Mouse (Mus musculus): Measurements from ENCODE around the gene Gm5105. TPM values are rescaled to one million over a fixed set of nuclear protein-coding genes. Genes with fewer than 3 reads are reported as not detected.

Gm5105 gene
- polyA plus RNA-seq, 1 experiment from 2014 or later = not detected

DNA sequence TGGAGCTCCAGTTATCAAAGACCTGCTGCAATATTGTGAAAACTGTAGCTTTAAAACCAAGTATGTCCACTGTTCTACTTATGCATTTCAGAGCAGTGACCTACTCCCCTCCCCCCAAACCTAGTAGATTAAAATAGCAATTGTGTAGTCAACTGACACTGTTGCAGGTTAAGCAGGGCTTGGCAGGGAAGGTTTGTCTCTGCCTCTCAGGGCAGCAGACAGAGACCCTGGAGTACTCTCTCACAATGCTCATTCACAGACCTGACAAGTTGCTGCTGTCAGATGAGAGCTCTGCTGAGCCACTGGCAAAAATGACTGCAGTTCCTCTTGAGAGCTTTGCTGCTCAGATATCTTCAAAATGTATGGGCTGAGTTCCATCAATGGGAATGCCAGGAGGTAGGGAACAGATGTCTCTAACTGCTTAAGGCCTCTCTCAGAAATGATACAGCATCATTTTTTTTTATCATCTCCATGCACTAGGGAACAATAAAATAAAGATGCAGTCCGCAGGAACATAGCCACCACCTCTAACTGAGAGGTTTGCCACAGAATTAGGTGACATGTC is 16.0 kb upstream of the Gm5105 start:
- H3K27me3 ChIP-seq (ENCODE audit: low read depth, poor library complexity, severe bottlenecking) = no peaks in the 10 kb centered on the region
- no peaks in the 10 kb centered on the region for H3K36me3 ChIP-seq
- 97% methylated on average over 1 of the region's 1 CpGs for WGBS
- DNase-seq (ENCODE audit: low spot score) = no peak
- no peaks in the 10 kb centered on the region for H3K9me3 ChIP-seq (replicated peaks)
- H3K4me1 ChIP-seq = peaks cover 15% of the 10 kb centered on the region
- no peak overlapping the region for H3K4me3 ChIP-seq
- H3K27ac ChIP-seq (replicated peaks) = no peak overlapping the region

DNA sequence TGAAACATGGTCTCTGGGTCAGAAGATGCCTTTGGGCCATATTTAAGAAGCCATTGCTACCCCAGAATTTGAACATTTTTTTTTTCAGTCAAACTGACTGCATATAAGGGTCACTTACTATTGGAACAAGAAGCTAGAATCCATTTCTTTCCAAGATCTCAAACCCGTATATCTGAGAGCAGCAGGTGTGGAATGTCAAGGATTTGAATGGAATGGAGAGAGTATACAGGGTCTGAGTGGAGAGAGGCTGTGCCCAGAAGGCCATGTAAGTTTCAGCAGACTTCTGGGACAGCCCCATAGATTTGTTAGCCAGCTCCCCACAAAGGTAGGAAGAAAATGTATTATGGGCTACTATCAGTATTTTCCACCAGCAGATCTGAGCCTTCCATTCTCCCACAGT is 11.5 kb upstream of the Gm5105 start:
- 79% methylated on average over 1 of the region's 1 CpGs for WGBS
- Histone ChIP-seq H3K4me3 (no peak overlapping the region), H3K4me1 (peaks cover 8% of the 10 kb centered on the region), H3K27me3 (ENCODE audit: low read depth, poor library complexity, severe bottlenecking) (no peaks in the 10 kb centered on the region), H3K27ac (replicated peaks) (no peak overlapping the region), H3K9me3 (replicated peaks) (no peaks in the 10 kb centered on the region), H3K36me3 (no peaks in the 10 kb centered on the region)
- DNase-seq (ENCODE audit: low spot score) = no peak

DNA sequence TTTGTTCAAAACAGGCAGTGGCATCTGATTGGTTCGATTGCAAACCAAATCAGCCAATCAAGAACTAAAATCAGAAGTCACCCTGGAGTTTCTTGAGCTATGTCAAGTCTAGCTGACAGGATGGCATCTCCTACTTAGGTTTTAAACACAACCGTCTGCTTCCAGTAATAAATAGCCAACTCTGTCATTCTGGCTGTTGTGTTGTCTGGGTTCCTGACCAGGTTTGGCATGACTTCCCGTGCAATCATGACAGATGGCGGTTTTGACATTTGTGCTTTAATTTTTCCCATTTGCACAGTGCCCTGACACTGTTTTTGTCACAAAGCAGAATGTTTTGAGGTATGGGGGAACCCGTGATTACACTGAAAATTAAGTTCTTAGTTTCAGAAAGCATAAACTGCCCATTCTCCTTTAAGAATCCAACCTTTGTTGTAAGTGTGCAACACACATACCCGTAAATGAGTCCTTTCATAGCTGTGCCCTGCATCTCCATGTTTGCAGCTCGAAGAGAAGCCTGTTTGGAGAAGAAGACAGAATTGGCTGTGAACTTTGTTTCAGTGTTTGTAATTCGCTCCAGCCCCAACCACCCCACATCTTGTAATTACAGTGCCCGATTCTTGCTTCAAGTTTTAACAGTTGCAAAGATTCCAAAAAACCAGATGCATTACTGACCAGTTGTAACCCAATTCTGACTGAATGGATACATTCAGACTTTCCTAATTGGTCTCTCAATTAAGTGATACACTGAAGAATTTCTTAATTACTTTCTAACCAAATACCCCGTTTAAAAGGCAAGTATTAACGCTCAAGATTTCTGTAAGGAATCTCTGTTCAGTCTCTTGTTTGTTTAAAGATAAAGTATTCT is 10.5 kb upstream of the Gm5105 start:
- no peak for DNase-seq (ENCODE audit: low spot score)
- Histone ChIP-seq H3K4me1 (no peaks in the 10 kb centered on the region), H3K4me3 (no peak overlapping the region), H3K27ac (replicated peaks) (no peak overlapping the region), H3K27me3 (ENCODE audit: low read depth, poor library complexity, severe bottlenecking) (no peaks in the 10 kb centered on the region), H3K36me3 (no peaks in the 10 kb centered on the region), H3K9me3 (replicated peaks) (no peaks in the 10 kb centered on the region)
- 88% methylated on average over 11 of the region's 11 CpGs for WGBS

DNA sequence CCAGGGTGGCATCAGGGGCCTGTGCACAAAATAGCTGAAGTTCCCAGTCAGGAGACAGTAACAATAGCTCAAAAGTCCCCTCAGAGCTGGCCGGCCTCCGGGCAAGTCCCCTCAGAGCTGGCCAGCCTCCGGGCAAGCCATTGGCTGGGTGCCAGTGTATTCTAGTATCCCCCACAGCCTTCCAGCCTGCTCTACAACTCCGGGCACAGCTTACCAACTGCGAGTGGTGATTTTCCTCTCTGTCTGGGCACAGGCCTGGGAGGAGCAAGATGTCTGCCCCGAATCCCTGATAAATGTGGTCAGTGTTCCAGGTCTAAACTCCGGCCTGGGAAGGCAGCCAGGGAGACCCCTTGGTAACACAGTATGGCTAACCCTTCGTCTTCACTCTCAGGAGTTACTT is 8.0 kb upstream of the Gm5105 start:
- Histone ChIP-seq H3K27me3 (ENCODE audit: low read depth, poor library complexity, severe bottlenecking) (no peaks in the 10 kb centered on the region), H3K36me3 (no peaks in the 10 kb centered on the region), H3K4me1 (peaks cover 15% of the 10 kb centered on the region), H3K4me3 (no peak overlapping the region), H3K27ac (replicated peaks) (no peak overlapping the region), H3K9me3 (replicated peaks) (no peaks in the 10 kb centered on the region)
- 89% methylated on average over 8 of the region's 8 CpGs for WGBS
- DNase-seq (ENCODE audit: low spot score) = no peak

DNA sequence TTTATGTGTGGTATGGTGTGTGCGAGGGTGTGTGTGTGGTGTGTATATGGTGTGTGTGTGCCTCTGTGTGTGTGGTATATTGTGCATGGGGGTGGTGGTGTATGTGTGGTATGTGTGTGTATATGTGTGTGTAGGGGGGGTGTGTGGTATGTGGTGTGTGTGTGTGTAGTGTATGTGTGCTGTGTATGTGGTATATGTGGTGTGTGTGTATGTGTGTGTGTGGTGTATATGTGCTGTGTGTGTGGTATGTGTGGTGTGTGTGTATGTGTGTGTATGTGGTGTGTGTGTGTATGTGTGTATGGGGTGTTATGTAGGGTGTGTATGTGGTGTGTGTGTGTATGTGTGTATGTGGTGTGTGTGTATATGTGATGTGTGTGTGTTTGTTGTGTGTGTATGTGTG is 7.0 kb upstream of the Gm5105 start:
- 92% methylated on average over 1 of the region's 1 CpGs for WGBS
- no peak overlapping the region for H3K27ac ChIP-seq (replicated peaks)

DNA sequence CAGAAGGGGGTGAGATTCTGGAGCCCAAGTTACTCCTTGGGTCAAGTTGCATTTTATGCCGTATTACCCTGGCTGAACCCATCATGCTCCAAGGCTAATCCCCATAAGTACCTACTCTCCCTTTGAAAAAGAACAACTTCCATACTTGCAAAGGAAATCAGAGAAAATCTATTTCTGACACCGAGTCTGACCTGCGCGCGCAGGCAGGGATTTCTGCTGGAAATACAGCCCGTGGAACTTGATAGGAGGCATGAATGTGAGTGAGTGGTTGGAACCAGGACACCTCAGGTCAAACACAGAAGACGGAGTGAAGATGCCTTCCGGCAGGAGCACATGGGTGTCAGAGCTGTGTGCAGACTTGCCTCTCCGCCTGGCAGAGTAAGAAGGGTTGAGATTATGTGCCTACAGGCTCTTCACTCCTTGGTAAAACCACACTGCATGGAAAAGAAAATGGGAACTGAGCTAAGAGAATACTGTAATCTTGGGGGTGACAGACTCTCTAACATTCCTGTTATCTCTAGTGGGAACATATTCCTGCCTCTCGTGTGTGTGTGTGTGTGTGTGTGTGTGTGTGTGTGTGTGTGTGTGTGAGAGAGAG is 4.4 kb upstream of the Gm5105 start:
- H3K4me3 ChIP-seq = no peak overlapping the region
- WGBS = 84% methylated on average over 10 of the region's 10 CpGs
- no peaks in the 10 kb centered on the region for H3K9me3 ChIP-seq (replicated peaks)
- DNase-seq (ENCODE audit: low spot score) = no peak
- peaks cover 5% of the 10 kb centered on the region; the same call in 1 of the 2 replicates for H3K27me3 ChIP-seq (ENCODE audit: low read depth, poor library complexity, severe bottlenecking)
- H3K36me3 ChIP-seq = no peaks in the 10 kb centered on the region
- H3K27ac ChIP-seq (replicated peaks) = no peak overlapping the region
- peaks cover 21% of the 10 kb centered on the region for H3K4me1 ChIP-seq

More for the DNA sequence above, 7.0 kb upstream of the Gm5105 start:
- H3K27me3 ChIP-seq (ENCODE audit: low read depth, poor library complexity, severe bottlenecking) = peaks cover 5% of the 10 kb centered on the region; the same call in 1 of the 2 replicates
- peaks cover 21% of the 10 kb centered on the region for H3K4me1 ChIP-seq
- no peak for DNase-seq (ENCODE audit: low spot score)
- no peaks in the 10 kb centered on the region for H3K9me3 ChIP-seq (replicated peaks)
- H3K4me3 ChIP-seq = no peak overlapping the region
- no peaks in the 10 kb centered on the region for H3K36me3 ChIP-seq

DNA sequence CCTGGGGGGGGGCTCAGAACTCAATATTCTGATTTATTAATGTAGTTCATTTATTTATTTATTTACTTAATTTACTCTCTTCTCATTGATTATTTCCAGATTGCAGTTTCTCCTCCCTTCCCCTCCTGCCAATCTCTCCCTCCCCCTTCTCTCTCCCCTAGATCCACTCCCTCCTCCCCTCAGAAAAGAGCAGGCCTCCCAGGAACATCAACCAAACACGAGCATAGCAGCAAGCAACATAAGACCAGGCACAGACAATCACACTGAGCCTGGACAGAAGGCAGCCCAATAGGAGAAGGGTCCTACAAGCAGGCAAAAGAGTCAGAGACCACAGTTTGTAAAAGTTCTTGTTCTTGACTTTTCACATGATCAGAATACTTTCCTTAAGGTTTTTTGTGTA is 3.8 kb upstream of the Gm5105 start:
- Histone ChIP-seq H3K27me3 (ENCODE audit: low read depth, poor library complexity, severe bottlenecking) (peaks cover 5% of the 10 kb centered on the region; the same call in 1 of the 2 replicates), H3K4me3 (no peak overlapping the region), H3K9me3 (replicated peaks) (no peaks in the 10 kb centered on the region), H3K4me1 (peaks cover 26% of the 10 kb centered on the region), H3K36me3 (no peaks in the 10 kb centered on the region), H3K27ac (replicated peaks) (0 out of 2 replicates have a peak overlapping the region, but pooled peaks have one; percentile 78)
- DNase-seq (ENCODE audit: low spot score) = no peak
- 12% methylated on average over 1 of the region's 1 CpGs for WGBS

DNA sequence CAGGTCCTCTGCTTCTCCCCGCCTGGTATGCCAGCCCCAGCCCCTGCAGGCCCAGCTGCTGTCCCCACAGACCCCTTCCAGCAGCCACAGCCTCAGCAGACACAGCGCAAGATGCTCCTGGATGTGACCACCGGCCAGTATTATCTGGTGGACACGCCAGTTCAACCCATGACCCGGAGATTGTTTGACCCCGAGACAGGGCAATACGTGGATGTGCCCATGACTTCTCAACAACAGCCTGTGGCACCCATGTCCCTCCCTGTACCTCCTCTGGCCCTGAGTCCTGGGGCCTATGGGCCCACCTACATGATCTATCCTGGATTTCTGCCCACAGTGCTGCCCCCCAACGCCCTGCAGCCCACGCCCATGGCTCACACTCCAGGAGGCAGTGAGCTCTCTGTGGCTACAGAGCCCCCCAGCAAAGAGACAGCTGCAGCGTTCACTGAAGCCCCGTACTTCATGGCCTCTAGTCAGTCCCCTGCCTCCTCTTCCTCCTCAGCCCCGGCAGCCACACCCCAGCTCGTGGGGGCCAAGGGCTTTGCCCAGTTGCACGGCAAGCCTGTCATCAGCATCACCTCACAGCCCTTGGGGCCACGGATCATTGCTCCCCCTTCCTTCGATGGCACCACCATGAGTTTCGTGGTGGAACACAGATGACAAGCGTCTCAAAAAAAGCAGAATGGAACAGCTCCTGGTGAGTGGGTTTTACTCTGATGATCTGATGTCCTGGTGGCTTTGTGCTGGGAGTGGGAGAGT is 2.7 kb upstream of the Gm5105 start:
- H3K27me3 ChIP-seq (ENCODE audit: low read depth, poor library complexity, severe bottlenecking) = peaks cover 5% of the 10 kb centered on the region; the same call in 1 of the 2 replicates
- H3K36me3 ChIP-seq = no peaks in the 10 kb centered on the region
- DNase-seq (ENCODE audit: low spot score) = no peak
- H3K9me3 ChIP-seq (replicated peaks) = no peaks in the 10 kb centered on the region
- H3K27ac ChIP-seq (replicated peaks) = peak overlapping the region; percentile 78
- WGBS = 72% methylated on average over 18 of the region's 18 CpGs
- peaks cover 36% of the 10 kb centered on the region for H3K4me1 ChIP-seq
- no peak overlapping the region for H3K4me3 ChIP-seq

DNA sequence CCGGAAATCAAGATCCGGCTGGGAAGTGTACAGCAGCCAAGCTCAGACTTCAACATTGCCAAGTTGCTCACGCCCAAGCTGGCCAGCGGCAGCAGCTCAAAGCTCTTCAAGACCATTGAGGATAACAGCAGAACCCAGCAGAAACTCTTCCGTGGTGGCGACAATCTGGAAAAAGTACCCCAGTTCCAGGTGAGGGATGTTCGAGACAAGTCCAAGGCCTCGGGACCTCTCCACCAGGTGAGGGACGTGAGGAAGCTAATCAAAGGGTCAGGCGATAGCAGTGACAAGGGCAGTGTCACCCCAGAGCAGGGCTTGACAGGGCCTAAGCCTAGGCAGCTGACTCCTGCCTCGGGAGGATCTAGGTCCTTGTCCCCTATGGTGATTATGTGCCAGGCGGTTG is 915 bp upstream of the Gm5105 start:
- WGBS = 92% methylated on average over 12 of the region's 12 CpGs

DNA sequence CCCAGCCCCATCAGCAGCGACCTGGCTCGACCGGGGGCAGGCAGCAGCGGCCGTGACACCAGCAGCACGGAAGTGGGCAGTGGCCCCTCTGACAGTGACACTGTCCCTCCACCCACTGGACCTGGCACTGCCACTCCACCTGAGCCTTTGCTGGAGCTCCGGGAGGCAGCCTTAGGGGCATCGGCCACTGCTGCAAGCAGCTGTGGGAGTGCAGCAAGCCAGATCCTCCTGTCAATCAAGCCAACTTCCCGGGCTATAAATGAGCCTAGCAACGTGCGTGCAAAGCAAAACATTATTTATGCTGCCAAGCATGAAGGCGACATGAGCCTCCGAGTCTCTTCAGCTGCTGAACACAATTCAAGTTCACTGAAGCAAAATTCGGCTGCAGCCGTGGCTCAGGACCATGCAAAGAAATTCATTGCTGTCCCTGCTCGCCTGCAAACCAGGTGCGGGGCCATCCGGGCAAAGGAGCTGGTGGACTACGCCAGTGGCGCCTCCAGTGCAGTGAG is 786 bp downstream of the Gm5105 start:
- H3K9me3 ChIP-seq (replicated peaks) = no peaks in the 10 kb centered on the region
- peak overlapping the region; percentile 39; the same call in 1 of the 2 replicates for H3K27ac ChIP-seq (replicated peaks)

More for the DNA sequence above, 915 bp upstream of the Gm5105 start:
- peaks cover 39% of the 10 kb centered on the region for H3K4me1 ChIP-seq
- H3K27me3 ChIP-seq (ENCODE audit: low read depth, poor library complexity, severe bottlenecking) = peaks cover 5% of the 10 kb centered on the region; the same call in 1 of the 2 replicates
- H3K4me3 ChIP-seq = no peak overlapping the region
- DNase-seq (ENCODE audit: low spot score) = no peak
- H3K27ac ChIP-seq (replicated peaks) = no peak overlapping the region
- H3K36me3 ChIP-seq = no peaks in the 10 kb centered on the region
- H3K9me3 ChIP-seq (replicated peaks) = no peaks in the 10 kb centered on the region

DNA sequence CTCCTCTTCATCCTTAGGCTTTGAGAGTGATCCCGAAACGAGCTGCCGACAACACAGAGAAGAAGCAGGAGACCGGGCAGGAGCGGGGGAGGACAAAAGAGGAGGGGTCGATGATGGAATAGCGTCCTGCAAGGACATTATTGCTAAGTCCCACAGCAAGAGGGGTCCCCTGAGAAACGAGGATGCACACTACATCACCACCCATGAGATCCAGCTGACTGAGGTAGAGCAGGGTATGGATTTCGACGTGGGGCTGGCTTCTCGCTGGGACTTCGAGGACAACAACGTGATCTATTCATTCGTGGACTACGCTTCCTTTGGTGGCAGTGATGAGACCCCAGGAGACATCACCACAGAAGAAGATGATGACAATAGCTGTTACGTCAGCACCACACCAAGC is 1.3 kb downstream of the Gm5105 start:
- 90% methylated on average over 16 of the region's 16 CpGs for WGBS
- Histone ChIP-seq H3K27me3 (ENCODE audit: low read depth, poor library complexity, severe bottlenecking) (peaks cover 5% of the 10 kb centered on the region; the same call in 1 of the 2 replicates), H3K27ac (replicated peaks) (peak overlapping the region; percentile 70; the same call in 1 of the 2 replicates), H3K4me1 (peaks cover 31% of the 10 kb centered on the region), H3K4me3 (no peak overlapping the region), H3K9me3 (replicated peaks) (no peaks in the 10 kb centered on the region), H3K36me3 (no peaks in the 10 kb centered on the region)
- no peak for DNase-seq (ENCODE audit: low spot score)

More for the DNA sequence above, 786 bp downstream of the Gm5105 start:
- DNase-seq (ENCODE audit: low spot score) = no peak
- H3K4me1 ChIP-seq = peaks cover 36% of the 10 kb centered on the region
- 87% methylated on average over 20 of the region's 20 CpGs for WGBS
- H3K27me3 ChIP-seq (ENCODE audit: low read depth, poor library complexity, severe bottlenecking) = peaks cover 5% of the 10 kb centered on the region; the same call in 1 of the 2 replicates
- H3K4me3 ChIP-seq = no peak overlapping the region
- no peaks in the 10 kb centered on the region for H3K36me3 ChIP-seq
